Mouse (Mus musculus): ENCODE data around the gene Ifi211. TPM values are rescaled to one million over a fixed set of nuclear protein-coding genes. Genes with fewer than 3 reads are reported as not detected.
"Not testable (repeated sequence)": the region's sequence is repeated elsewhere in the genome, so short reads cannot be mapped to it uniquely, and the experiment has no call there.

The Ifi211 gene
- not detected for total RNA-seq (2021)
- long read RNA-seq, experiment 1, partial matches to known transcripts = 0 of 1 reads
- long read RNA-seq, experiment 1, other reads (novel, unspliced or antisense) = 0 of 1 reads
- long read RNA-seq, experiment 2 = 0 reads

DNA sequence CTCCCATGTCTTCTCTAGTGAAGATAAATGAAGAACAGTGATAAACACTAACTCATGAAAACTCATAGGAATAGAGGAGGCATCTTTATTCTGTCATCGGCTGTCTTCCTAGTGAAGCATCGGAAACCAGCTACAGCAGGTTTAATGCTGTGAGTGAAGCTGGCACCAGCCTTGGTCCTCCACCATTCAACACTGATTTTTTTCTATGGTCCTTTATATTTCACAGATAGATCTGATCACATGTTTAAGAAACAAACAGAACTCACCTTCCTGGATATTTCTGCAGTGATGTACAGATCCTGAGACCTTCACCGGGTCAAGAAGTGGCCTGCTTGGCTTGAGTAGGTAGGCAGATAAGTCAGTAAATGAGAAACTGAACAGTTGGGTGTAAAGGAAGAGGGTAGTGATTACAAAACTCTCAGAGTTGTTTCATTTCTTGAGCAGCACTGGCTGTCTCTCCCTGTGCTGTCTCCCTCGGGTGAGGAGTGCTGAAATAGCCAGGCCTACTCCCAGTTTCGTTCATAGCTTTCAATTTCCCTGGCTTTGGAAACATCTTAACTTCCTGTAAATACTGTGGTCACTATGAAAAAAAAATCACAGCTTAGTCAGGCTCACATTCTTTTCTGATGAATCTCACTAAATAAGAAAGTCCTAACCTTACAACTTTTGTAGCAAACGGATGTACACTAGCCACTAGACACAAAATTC is at the start of gene Ifi211:
Gene Ifi211, minus strand, starts transcription at position 499 of the 708 bp plus-strand sequence.
- not testable (repeated sequence) for DNase-seq (ENCODE audit: low spot score in 2 of 2)

DNA sequence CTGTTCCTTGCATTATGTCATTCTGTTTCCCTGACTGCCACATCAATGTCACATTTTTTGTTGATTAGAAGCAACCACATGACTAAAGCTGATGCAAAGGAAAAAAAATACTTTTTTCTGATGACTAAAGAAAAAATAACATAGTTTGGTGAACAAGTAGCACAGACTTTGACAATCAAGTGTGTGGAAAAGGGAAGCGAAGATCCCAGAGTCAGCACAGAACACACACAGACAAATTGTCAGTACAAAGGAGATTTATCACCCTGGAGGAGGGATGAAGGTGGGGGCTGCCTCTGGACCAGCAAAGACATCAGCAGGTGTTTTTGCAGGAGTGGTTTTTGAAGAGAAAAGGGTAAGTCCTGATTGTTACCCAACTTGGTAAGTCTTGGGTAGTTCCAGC is 48.6 kb upstream of the Ifi211 start:
- not testable (repeated sequence) for DNase-seq (ENCODE audit: low spot score in 2 of 2)

DNA sequence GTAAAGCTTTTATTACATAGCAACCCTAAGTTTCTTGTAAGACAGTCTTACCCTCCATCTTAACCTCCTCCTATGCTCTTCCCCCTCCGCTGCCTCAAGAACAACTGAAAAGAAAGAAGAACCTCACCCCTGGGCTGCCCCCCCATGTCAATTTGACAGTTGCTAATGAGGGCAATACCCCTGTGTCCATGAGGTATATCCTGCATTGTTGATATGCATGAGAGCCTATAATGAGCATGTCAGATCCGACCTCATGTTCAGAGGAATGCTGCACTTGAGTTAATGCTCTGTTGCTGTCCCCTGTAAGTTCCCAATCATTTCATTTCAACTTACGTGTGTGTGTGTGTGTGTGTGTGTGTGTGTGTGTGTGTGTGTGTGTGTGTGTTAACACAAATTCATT is 47.2 kb upstream of the Ifi211 start:
- not testable (repeated sequence) for DNase-seq (ENCODE audit: low spot score in 2 of 2)

DNA sequence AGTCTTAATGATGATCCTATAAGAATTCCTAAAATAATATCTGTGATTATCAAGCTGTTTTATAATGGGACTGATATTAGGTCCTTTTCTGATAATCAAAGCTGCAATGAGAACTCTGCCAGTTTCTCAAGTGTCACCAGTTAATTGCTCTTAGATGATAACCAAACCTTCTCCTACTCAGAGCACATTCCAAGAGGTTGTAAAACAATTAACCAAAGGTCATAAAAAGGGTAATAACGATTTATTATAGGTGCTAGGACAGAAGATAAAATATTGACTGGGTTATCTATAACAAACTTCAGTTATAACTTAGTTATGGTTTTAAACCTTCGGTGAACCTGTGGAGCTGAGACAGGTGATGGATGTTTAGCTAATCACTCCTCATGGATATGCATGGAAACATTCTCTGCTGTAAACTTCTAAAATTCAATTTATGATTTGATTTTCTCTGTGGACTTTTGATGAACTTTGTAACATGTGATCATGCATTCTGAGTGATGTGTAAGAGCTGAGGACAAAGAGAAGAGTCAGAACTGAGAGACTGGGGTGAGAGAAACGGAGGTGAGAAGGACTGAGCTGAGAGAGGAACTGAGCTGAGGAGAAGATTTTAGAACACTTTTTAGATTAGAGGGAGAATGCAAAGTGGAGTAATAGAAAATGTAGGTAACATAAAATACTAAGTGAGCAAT is 43.1 kb upstream of the Ifi211 start:
- not testable (repeated sequence) for DNase-seq (ENCODE audit: low spot score in 2 of 2)

GRCm38 (mm10) chr1:173955071-173955796 is 42.4 kb upstream of the Ifi211 start:
- no peak for DNase-seq (ENCODE audit: low spot score in 2 of 2)

GRCm38 (mm10) chr1:173953563-173953962 is 40.7 kb upstream of the Ifi211 start:
- no peak for DNase-seq (ENCODE audit: low spot score in 2 of 2)

- not testable (repeated sequence) for DNase-seq (ENCODE audit: low spot score in 2 of 2)
Measured at GRCm38 (mm10) chr1:173949044-173949443, 36.2 kb upstream of the Ifi211 start.

DNA sequence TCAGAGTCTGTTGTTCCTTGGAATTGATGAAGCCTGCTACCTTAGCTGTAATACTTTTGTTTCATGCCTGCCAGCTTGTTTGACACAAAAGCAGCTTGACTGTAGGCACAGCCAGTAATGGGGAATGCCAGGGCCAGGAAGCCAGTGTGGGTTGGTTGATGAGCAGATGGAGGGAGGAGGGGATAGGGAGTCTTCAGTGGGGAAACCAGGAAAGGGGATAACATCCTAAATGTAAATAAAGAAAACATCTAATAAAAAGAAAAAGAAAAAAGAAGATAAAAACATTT is 29.9 kb upstream of the Ifi211 start:
- not testable (repeated sequence) for DNase-seq (ENCODE audit: low spot score in 2 of 2)

DNA sequence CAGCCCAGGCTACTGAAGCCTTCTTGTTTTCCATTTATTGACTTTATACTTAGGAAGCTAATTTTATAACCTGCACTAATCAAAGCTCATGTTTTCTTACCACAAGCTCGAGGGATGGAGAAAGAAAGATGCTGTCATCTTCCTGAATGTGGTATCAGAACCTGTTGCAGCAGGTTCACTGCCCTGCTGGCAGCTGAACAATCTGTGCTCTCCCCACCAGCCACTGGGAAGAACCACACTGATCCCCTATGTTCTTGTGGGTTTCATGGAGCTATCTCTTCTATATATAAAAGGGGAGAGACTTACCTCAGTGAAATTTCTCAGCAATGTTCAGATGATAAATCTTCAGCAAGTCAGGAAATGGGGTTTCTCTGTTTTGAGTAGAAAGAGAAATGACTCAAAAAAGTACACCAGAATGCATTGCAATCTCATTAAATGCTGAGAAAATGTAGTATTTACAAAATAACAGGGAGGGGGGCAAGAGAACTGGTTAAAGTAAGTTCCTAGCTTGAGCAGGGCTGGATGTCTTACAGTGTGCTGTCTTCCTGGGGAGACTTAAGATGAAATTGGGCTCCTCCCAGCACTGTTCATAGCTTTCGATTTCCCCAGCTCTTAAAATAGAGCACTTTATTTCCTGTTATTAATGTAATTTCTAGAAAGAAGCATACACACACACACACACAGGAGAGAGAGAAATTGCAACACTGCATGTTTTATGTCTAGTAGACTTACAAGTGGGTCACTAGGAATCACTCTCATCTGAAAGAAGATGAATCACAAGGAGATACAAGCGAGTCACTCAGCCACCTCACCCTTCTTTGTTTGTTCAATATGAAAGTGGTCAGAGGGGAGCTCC is 29.3 kb upstream of the Ifi211 start, which contains the start of the genes Mndal and Ifi203:
Gene Mndal, minus strand, starts transcription at position 568 of the 856 bp plus-strand sequence.
Gene Ifi203, minus strand, starts transcription at position 749 of the 856 bp plus-strand sequence.
- DNase-seq (ENCODE audit: low spot score in 2 of 2) = not testable (repeated sequence)

DNA sequence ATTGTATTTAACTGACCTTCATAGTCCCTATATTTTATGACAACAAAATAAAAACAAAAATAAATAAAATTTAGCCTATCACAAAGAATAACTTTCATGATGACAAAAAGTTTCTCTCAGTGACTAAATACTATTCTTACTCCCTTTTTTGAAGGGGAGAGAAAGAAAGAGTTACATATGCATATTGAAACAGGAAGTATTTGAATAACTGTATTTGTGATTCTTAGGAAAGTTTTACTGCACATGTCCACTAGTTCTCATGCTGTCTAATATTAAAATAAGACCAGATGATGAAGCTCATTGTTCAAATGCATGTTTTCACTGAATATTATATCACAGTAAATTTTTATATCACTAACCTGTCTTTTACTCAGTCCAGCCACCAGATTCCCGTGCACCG is 28.7 kb upstream of the Ifi211 start:
- DNase-seq (ENCODE audit: low spot score in 2 of 2) = not testable (repeated sequence)

GRCm38 (mm10) chr1:173919279-173919678 is 6.4 kb upstream of the Ifi211 start:
- not testable (repeated sequence) for DNase-seq (ENCODE audit: low spot score in 2 of 2)

- DNase-seq (ENCODE audit: low spot score in 2 of 2) = no peak
Measured at GRCm38 (mm10) chr1:173914559-173914958, 1.7 kb upstream of the Ifi211 start.

DNA sequence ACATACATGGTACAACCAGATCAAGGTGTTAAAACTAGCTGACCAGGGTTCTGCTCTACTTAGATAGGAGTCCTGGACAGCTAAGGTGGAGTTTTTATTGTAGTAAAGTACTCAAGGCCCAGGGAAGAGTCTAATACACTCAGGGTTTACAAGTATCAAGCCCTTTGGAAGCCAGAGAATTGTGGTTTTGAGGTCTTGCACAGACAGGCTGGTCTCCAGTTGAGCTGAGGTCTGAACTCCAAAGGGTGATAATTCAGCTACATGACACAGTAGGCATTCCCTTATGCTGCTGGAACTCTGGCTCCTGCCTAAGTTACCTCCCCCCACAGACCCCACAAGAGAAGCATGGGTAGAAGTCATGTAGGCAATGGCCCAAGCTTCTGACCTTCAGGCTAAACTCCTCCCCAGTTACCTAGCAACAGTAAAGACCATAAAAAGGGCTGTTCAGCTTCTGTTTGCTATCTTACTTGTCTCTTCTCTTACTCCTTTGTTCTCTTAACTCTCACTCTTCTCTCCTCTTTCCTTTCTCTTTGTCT is 478 bp upstream of the Ifi211 start:
- DNase-seq (ENCODE audit: low spot score in 2 of 2) = not testable (repeated sequence)

DNA sequence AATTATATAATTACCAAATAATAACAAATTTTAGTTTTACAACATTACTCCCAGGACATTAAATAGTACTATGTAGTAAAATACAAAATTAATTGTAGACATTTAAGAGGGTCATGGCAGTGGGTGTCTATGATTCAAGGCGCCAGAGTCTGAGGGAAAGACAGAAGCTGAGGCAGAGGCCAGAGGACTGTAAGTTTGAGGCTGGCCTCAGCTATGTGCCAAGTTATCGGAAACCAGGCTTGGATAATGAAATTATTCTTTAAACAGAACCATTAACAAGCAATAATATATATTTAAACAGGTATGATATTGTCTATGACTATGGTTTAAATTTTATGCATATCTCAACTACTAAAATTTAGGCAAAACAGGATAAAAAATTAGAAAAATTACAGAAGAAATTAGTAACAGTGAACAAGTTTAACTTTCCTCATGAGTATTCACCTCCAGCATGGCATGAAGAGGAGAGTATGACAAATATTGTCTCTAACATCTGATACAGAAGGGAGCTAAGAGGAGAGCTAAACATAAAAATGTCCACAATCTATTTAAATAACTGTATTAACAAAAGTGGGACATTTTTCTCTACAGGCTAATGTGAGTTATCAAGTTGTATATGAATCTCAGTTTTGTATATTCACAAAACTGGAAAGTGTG is 910 bp downstream of the Ifi211 start:
- no peak for DNase-seq (ENCODE audit: low spot score in 2 of 2)

- not testable (repeated sequence) for DNase-seq (ENCODE audit: low spot score in 2 of 2)
Measured at GRCm38 (mm10) chr1:173908390-173908789, 4.5 kb downstream of the Ifi211 start.

DNA sequence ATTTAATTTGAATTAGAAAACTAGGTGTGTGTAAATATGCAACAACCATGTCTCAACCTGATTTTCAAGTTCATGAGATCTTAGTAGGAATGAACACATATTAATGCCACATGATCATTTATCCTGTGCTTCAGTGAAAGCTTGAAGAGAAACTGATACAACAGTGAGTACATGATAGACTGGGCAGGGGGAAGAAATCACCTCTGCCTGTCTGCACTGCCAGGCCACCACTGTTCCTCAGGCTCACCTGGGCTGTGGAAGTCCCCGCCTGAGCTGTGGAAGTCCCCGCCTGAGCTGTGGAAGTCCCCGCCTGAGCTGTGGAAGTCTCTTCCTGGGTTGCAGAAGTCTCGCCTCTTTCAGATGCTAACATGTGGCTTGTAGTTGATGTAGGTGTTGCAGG is 7.0 kb downstream of the Ifi211 start:
- DNase-seq (ENCODE audit: low spot score in 2 of 2) = not testable (repeated sequence)

- not testable (repeated sequence) for DNase-seq (ENCODE audit: low spot score in 2 of 2)
Measured at GRCm38 (mm10) chr1:173889741-173890140, 23.1 kb downstream of the Ifi211 start.

GRCm38 (mm10) chr1:173887026-173887787 is 25.6 kb downstream of the Ifi211 start:
- DNase-seq (ENCODE audit: low spot score in 2 of 2) = not testable (repeated sequence)

All from left cerebral cortex, adult 18-20 months (tissue).